Mouse (Mus musculus) myocyte (in vitro differentiated cells): ENCODE data around the gene Rbms1.
A peak's percentile ranks its signal among the peaks of the same experiment; 100 is the strongest.

ENCODE experiments used
- POLR2A ChIP-seq: IDR thresholded peaks from one replicate; pipeline ENCODE4 v1.6.1; 2011; ENCODE audit warnings: low read depth, mild to moderate bottlenecking, control low read depth, moderate library complexity; ENCODE audit not compliant: insufficient read length
- TCF12 ChIP-seq: IDR thresholded peaks from one replicate; pipeline ENCODE4 v1.6.1; 2011; ENCODE audit warnings: mild to moderate bottlenecking, control low read depth; ENCODE audit not compliant: poor library complexity, insufficient read depth, severe bottlenecking
- TCF3 ChIP-seq: IDR thresholded peaks from one replicate; pipeline ENCODE4 v1.6.1; 2011; ENCODE audit warnings: low read depth, control low read depth; ENCODE audit not compliant: insufficient read length
- USF1 ChIP-seq: IDR thresholded peaks from one replicate; pipeline ENCODE4 v1.6.1; 2011; ENCODE audit warnings: low read depth, mild to moderate bottlenecking, control low read depth, moderate library complexity

DNA sequence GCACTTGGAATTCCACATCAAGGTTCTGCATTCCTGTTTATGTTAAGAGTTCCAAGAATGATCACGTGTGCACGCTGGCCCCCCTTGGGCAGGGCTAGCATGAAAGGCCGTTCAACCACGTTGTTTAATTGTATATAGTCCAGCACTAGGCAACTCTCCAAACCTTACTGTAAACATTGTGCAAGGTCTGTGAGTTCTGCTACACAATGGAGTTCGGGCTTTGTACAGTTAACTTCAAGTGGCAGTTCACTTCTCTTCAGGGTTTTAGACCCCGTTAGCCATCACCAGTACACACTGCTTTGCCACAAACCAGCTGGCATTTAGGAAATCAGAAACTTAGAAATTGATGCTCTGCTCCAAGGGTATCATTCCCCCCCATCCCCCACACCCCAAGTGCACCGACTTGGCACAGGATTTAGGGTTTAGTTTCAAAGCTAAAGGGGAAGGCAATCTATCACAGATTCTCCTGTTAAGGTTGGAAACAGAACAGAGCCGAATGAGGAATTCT, 22.5 kb downstream of the Rbms1 start:
- TF ChIP-seq TCF3, result no peak
- no peak for TF ChIP-seq POLR2A
- TF ChIP-seq USF1, result peak; percentile 92
- no peak for TF ChIP-seq TCF12
